Mouse (Mus musculus) adipocyte (in vitro differentiated cells): ENCODE results near the gene Naa38.

Source experiments
- DNase-seq: peaks from one replicate; pipeline ENCODE4 v3.0.0-alpha.2; 2016; ENCODE audit warnings: low spot score

The Naa38 gene

DNA sequence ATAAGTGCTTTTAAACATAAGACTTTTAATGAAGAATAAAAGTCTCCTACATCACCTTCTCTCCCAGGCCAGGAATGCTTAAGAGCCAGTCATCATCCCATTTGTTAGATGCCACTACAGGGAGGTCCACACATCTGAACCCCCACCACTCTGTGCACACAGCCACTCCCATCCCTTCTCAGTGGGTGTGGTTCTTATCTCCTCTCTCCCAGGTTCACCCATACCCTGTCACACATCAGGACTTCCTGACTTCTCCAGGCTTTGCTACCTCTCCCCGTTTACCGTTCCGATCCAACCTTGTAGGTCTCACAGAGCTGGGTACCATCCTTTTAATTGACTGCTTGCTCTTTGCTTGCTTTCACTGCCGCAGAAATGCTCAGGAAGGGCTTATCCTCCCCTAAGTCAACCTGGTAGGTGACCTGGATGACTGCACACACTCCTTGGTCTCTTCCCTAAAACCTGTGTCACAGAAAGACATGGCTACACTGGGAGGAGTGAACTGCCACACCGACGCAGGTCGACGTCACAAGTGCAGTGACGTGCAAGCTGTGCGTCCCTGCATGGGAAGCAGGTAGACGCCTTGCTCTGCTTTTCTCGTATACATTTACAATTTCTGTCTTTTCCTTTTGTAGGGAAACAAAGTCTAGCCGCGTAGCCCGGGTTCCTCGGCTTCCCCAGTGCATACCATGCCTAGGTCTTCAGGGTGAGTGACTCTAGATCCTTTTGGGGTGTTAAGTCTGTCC, 21.9 kb upstream of the Naa38 start:
- DNase-seq: no peak

DNA sequence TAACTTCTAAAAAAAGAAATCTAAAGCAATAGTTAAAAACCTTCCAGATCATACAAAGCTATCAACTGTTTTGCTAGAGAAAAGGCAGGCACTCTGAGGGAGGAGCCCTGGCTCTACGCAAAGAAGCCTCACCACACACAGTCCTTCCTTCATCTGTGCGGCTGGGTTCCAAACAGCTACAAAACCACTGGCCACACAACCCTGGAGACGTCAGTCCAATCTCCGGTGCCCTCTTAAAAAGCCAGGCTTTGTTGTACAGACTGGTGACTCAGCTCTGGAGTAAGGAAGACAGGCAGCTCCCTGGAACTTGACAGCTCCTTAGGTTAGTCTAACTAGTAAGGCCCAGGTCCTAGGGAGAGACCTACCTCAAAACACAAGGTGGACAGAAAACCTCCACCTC, 19.6 kb upstream of the Naa38 start:
- DNase-seq: no peak

GRCm38 (mm10) chr11:69377766-69378165, 17.5 kb upstream of the Naa38 start:
- DNase-seq: no peak

DNA sequence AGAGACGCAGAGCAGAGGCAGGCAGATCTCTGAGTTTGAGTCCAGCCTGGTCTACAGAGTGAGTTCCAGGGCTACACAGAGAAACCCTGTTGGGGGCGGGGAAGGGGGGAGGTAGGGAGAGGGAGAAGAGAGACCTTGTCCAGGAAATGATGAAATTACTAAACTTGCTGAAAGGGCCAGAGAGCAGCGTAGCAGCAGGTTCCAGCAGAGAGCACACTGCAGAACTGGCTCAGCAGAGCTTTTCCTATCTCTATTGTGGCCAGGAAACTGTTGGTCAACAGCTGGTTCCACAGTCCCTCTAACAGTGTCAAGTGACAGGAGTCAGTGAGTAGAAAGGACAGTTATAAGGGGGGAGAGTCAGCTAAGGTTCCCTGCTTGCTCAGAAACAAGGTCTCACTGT, 15.7 kb upstream of the Naa38 start:
- DNase-seq: no peak

DNA sequence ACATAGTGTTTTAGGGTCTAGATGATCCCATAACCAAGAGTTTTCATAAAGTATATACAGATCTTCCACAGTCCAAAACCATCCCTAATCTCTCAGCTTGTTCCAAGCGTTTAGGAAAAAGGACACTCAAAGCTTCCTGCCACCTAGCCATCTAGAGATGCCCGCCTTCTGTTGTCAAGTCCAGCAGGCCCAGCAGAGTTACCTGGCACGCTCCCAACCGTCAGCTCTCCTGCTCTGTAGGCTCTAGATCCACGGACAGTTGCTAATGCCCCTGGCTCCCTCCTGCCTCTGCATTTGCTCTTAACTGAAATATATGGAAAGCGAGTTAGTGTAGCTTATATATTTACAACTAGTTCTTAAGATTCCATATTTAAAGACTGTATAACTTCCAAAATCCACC, 13.9 kb upstream of the Naa38 start:
- DNase-seq: no peak

GRCm38 (mm10) chr11:69382478-69383105, 12.7 kb upstream of the Naa38 start:
- no peak for DNase-seq

DNA sequence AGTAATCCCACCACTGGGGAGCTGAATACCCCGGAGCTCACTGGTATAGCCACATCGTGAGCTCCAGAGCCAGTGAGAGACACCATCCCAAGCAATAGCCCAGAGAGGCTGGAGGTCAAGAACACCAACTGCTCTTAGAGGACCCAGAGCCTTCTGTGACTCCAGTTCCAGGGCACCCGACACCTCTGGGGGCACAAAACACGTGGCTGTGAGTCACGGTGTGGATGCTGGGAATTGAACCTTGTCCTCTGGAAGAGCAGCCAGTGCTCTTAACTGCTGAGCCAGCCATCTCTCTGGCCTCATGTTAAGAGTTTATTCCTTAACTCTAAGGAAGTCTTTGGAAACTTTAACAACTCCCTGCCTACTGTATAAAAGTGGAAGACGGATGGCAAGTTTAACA, 10.3 kb upstream of the Naa38 start:
- DNase-seq: no peak

GRCm38 (mm10) chr11:69386758-69387157, 8.5 kb upstream of the Naa38 start:
- no peak for DNase-seq

GRCm38 (mm10) chr11:69388680-69389079, 6.6 kb upstream of the Naa38 start:
- no peak for DNase-seq

GRCm38 (mm10) chr11:69389531-69390399, 5.5 kb upstream of the Naa38 start:
- DNase-seq: peak; percentile 95

GRCm38 (mm10) chr11:69390400-69391034, 4.8 kb upstream of the Naa38 start:
- peak; percentile 88 for DNase-seq

GRCm38 (mm10) chr11:69394591-69395167, 608 bp upstream of the Naa38 start:
- peak; percentile 29 for DNase-seq

DNA sequence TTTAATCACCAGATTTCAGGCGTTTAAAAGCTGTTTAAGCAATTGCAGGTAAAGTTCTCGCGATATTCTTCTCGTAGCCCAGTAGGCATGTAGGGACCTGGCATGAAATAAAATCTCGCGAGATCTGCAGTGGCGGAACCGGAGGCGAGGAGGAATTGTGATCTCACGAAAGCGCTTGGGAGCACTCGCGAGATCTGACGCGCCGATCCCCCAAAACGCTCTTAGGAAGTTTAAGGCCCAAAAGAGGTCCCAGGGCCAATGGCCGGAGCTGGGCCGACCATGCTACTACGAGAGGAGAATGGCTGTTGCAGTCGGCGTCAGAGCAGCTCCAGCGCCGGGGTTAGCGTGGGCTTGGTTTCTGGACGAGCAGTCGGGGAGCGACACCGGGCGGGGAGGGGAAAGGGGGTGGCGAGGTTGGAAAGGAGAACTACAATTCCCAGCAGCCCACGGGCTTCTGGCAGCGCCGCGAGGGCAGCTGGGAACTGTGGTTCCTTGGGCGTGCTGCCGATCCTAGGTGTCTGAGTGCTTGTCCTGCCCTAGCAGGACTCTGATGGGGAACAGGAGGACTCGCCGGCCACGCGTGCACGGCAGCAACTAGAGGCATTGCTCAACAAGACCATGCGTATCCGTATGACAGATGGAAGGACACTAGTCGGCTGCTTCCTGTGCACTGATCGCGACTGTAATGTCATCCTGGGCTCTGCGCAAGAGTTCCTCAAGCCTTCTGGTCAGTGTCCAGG, 517 bp downstream of the Naa38 start:
- peak; percentile 99 for DNase-seq

DNA sequence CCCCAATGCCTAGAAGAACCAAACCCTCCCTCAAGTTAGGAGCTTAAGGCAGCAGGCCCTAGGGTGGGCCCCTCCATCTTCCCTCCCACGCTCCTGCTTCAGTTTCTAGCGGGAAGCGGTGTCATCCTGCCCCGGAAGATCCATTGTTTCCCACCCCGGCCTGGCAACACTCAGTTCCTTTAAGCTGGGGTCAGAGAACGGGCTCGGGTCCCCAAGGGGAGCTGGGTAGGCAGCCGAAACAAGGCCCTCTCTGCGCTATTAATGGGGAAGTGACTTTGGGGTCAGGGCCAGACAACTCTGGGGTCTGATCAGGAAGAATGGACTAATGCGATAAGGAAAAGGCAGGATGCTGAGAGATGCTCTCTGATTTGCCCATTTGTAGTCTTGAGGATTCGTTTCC, 1.5 kb downstream of the Naa38 start:
- no peak for DNase-seq

GRCm38 (mm10) chr11:69397581-69398057, 2.3 kb downstream of the Naa38 start:
- no peak for DNase-seq

DNA sequence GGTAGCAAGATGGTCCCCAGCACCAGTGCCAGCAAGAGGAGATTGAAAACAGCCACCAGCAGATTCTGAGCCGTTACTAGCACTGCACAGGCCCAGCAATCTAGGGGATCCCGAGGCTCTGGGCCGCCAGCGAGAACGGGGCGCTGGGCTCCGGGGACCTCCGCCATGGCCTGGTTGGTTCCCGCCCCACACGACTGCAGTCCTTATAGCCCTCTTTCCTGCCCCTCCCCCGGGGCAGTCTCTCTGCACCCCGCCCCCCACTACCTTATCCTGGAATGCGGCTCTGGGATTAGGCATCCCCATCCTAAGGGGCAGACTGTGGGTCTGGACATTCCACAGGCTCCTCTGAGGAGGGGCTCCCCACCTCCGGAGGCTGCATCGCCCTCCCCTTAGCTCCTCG, 2.8 kb downstream of the Naa38 start, which contains the start of gene Tmem88:
Gene Tmem88 (minus strand): TSS at position 176 of the 400 bp plus-strand sequence.
- DNase-seq: no peak

- no peak for DNase-seq
Observed at GRCm38 (mm10) chr11:69398486-69399200, 3.4 kb downstream of the Naa38 start.

GRCm38 (mm10) chr11:69399201-69400082, 4.2 kb downstream of the Naa38 start:
- DNase-seq: no peak
